Mouse (Mus musculus) heart, postnatal 10 days (tissue): ENCODE data around the gene AU040320. TPM values are rescaled to one million over a fixed set of nuclear protein-coding genes. Genes with fewer than 3 reads are reported as not detected.

Source experiments
- DNase-seq, 2 experiments: peaks; one replicate each; pipeline ENCODE4 v3.0.0; 2021
- intact Hi-C: fragments of 180-260 bp; cut with DNase I; formaldehyde crosslinking; loops from one replicate; pipeline ENCODE4 v1.15.1; 2025
- total RNA-seq, 2 experiments: library from RNA; stranded (reverse); gene quantifications; 2 replicates each; pipeline ENCODE4 v1.2.3; 2021

Gene AU040320
- total RNA-seq, 2 experiments from 2014 or later, result 26.2 to 31.6 TPM

DNA sequence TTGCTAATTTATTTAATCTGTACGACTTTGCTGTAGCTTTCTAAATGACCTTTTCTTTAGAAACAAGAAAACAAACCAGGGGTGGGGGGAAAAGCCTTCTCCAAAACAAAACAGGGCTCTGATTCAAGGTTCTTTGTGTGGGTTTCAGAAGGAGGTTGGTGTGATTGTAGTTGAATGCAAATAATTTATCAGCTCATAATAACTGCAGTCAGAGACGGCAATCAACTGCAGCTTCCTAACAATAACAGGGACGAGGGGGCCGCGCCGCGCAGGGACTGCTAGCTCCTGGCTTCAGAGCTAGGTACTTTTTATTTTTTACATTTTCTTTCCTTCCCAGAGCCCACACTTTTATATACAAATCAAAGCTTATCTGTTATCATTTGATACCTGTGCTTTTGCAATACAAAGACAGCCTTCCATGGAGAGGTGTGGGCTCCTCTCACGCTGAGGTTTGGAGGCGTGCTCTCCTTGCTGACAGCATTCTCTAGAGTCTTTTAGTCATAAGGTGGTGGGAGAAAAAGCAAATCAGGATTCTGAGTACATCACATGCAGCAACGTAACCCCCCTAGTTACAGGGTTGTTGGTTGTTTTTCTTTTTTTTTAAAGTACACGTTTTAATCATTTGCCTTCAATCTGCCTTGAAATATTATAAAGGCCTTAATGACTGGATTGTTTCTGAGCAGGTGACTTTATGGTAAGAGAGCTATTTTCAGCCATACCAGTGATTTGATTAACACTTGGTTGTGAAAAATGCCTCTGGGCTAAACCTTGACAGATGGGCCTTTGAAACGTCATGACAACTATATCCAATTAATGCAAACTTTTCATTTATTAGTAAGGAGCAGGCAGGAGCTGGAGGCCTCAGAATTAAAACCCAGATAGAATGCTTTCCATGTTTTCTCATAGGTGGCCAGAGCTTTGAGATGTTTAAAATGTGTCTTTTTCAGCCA lies 26.8 kb downstream of the AU040320 start:
- intact Hi-C loops, result no loop called here
- no peak for DNase-seq

DNA sequence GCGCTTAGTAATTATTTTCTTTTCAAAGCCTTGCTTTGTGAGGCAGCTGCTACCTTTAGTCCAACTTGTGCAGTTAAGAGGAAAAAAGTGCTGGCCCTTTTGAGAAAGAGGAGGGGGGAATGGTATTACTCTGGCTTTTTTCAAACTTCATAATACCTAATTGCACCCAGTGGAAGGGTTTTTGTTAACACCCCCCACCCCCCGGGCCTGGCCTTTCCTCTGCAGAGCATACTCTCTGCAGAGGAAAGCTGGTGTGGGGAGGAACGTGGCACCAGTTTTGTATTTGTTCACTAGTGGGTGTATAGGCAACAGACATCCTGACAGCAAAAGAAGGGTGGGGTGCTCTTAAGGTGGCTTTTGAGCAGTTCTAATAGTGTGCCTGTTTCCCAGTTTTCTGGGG lies 28.5 kb downstream of the AU040320 start:
- intact Hi-C loops, result no loop called here
- DNase-seq, result no peak

DNA sequence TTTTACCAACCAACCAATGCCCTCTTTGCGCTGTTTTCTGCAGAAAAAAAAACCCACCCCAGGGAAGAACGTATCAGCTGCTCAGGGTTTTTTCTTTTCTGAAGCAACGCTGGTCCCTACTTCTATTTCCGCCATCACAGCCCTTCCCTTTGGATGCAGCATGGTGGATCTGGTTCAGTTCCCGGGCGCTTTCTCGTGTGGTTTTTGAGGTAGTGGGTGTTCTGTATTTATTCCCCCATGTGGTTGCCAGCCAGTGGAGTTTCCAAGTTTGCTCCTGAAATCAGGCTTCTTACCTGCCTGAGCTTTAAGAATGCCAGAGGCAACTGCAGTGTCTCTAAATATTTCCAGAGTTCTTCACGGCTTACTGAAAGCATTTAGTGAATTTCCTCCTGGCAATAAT lies 29.2 kb downstream of the AU040320 start:
- intact Hi-C loops, result no loop called here
- DNase-seq, result no peak

DNA sequence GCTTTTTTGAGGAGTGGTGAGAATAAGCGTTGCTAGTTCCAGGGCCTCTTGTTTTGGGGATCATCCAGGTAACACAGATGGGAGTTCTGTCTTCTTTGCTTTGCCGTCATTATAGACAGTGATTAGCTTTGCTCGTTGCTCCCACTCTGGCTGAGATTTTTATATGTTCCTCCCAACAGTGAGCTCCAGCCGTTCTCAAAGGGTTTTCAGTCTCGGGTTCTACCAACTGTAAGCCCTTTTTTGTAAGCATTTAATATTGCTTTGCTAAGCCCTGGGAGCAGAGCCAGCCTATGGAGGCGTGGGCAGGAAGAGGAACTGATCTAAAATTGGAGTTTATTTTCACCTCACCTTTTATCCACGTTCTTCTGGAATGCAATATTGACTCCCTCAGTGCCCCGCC lies 29.7 kb downstream of the AU040320 start:
- DNase-seq, result no peak
- intact Hi-C loops, result no loop called here

DNA sequence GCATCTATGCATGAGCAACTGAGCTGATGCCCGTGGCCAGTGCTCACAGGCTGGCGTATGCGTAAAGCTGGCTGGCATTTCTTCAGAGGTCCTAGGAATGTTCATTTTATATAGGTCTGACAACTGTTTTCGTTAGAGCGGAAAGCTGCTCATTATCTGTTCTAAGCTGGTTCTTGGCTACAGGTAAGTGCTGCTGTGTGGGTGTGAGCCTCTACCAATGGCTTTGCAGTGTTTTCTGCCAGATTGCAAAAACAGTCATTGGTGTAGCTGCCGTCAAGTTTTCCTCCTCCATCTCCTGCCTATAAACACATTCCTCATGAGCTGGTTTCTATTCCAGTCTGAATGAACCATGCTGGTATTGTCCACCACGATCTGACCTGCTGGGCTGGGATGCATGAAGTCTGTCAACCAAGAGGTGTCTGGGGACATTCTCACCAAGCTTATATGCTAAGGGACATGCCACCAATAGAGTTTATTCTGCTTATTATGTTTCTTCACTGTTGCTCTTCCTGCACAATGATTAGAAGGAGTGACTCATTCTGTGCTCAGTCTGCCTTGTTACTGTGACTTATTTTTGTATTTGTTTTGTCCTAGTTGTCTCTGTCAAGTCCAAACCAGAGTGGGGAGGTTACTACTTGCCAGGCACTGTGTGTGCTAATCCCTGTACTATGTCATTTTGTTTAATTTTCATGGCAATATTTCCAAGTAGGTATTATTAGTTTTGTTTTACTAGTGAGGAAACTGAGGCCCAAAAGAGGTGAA lies 39.2 kb downstream of the AU040320 start:
- no peak for DNase-seq
- intact Hi-C loops, result no loop called here

DNA sequence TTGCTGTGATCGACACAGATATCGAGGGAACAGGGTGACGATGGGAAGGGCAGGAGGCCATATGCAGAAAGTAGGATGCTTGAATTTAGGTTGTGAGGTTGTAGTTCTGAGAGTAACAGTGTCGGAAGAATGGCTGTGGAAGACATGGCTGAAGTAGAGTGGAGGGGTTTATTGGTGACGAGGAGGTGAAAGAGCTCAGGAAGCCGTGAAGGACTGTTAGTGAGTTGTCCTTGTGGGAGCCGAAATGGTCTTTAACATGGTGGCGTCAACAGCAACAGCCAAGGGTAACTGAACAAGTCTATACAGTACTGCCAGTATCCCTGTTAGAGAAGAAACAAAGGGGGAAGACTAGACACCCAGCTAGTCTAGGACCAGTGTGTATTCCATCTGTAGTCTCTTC lies 48.8 kb downstream of the AU040320 start:
- DNase-seq, result no peak
- intact Hi-C loops, result no loop called here

DNA sequence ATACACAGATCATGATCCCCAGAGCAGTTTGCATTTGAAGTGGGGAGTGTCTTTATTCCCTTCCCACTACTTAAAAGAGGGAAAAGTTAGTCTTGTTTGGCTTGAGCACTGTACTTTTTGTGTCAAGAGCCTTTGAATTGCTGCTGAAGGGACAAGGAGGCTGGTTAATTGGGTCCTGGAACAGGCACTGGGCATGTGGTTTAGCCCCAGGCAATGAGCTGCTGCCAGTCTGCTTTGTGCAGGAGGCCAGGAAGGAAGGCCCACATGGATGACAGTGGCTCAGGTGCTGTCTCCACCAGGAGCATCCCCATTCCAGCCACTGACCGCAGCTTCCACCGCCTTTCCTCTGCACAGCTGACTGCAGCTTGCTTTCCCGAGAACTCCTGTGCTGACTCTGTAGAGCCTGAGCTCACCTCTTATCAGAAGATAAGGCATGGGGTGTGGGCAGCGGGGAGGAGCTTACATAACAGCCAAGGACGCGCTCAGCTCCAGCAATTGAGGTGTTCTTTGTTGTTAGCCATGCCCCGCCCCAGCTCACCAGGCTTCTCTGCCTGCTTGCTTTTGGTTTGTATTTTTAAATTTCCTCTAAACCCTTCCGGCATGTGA lies 50.0 kb downstream of the AU040320 start:
- intact Hi-C loops, result no loop called here
- peak; percentile 20 to 41 for DNase-seq

DNA sequence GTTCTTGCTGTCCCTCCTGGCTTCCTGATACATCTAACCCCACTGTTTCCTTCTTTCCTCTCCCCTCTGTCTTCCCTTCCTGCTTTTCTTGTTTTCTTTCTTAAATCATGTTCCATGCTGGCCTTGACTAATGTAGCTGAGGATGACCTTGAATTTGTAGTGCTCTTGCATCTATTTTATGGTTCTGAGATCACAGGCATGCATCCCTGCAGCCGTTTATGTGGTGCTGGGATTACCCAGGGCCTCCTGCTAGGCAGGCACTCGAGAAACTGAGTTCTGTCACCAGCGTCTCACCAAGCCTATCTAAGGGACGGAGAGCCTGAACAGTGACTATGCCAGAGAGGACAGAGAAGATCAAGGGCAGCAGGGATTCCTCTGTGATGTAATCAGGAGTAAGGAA lies 52.4 kb downstream of the AU040320 start:
- no peak for DNase-seq
- intact Hi-C loops, result no loop called here

DNA sequence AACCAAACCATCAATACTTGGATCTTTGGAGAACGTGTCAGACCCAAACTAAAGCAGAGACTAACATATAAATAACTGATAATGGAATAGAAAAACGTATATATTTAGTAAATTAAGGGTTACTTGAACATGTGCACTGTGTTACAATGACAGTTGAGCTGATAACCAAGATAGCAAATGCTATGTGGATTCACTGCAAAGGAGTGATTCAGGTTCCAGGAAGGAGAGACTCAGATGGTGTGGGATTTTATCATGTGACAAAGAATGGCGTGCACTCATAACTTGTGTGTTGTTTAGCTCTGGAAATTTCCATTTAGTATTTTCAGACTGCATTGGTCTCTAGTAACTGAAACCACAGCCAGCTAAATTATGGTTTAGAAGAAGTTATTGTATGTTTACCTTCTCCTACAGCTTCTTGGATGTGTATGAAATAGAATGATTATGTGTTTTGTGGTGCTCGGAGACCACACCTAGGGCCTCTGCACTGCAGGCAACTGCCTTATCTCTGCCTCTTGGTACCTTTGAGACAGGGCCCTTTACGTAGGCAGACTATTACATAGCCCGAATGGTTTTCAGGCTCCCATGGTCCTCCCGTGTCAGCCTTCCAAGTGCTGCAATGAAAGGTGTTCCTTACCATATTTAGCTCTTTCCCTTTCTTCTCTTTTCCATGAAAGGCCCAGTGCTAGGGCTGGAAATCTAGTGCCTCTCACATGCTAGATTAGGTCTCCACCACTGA lies 53.5 kb downstream of the AU040320 start:
- intact Hi-C loops, result no loop called here
- no peak for DNase-seq

DNA sequence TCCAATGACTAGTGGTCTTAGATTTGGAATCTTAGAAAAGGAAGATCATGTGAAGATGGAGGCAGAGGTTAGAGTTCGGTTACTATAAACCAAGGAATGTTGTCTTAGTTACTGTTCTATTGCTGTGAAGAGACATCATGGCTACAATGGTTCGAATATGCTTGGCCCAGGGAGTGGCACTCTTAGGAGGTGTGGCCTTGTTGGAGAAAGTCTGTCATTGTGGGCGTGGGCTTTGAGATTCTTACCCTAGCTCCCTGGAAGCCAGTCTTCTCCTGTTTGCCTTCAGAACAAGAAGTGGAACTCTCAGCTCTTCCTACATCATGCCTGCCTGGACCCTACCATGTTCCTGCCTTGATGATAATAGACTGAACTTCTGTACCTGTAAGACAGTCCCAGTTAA lies 57.2 kb downstream of the AU040320 start:
- intact Hi-C loops, result no loop called here
- DNase-seq, result no peak

DNA sequence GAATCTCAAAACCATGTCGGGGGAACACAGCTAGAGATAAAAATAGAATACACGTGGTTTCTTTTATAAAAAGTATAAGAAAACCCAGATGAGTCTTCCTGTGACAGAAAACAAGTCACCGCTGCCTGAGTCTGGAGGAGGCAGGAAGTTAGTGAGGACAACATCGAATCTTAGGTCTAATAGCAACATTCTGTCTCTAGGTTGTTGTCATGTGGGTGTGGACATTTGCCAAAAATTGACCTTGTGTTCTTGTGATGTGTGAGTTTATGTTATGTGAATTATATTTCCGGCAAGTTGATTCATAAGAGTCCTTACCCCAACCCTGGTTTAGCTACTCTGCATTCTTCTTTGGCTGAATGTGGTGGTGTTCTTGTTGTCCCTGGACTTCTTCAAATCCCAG lies 59.9 kb downstream of the AU040320 start:
- intact Hi-C loops, result no loop called here
- no peak for DNase-seq

DNA sequence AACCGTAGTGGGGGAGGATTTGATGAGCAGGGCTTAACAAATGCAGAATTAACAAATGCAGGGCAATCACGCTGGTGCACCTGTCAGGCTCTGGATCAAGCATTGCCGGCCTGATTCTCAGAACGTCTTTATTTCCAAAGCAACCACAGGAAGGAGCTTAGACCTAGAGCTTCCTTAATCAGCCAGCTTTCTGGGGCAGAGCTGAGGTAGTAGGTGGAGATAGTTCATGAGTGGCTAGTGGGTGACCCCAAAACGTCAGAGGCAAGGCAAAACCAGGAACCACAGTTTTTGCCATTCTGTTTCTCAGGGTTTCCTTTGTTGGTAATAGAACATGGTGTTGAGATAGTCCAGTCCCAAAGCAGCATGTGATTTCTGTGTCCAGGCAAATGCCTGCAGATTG lies 61.5 kb downstream of the AU040320 start:
- intact Hi-C loops, result no loop called here
- no peak for DNase-seq

DNA sequence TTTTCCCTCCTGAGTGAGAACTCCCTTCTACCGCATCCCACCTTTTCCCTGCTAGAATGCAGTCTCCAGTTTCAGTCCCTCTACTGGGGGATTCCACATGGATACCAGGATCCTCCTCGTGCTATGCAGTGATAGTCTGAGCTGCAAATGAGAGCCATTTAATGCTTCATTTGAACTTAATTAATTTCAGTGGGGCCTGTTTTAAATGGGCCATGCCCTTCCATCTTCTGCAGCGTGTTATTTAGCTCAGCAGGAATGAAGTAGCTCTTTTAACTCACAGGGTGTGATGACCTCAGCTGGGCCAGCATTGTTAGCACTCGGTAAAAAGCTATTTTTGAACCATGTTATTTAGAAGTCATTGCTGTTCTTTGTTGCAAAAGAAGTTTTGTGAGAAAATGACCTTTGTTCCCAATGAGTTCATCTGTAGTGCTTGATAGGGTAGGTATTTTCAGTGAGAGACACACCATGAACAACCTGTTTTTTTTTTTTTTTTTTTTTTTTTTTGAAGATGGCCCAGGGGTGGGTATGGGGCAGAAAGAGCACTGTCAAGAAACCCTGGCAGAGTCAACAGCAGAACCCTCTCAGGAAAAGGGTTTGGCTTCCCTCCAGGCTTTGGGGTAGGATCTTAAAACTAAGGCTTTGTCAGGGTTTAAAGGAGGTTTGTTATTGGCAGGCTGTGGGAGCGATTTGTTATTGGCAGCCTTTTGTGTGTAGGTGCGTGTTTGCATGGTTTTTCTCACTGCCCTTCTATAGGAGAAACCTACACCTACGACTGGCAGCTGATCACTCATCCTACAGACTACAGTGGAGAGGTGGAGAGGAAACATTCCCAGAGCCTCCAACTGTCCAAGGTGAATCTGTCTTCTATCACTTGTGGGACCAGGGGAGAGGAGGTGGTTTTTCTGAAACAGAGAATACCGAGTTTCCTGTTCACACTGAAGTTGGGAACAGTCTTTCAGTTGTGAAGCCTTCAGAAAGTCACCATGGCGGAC lies 69.8 kb downstream of the AU040320 start:
- intact Hi-C loops, result no loop called here
- peak in 1 of 2 experiments; percentile 25 for DNase-seq

DNA sequence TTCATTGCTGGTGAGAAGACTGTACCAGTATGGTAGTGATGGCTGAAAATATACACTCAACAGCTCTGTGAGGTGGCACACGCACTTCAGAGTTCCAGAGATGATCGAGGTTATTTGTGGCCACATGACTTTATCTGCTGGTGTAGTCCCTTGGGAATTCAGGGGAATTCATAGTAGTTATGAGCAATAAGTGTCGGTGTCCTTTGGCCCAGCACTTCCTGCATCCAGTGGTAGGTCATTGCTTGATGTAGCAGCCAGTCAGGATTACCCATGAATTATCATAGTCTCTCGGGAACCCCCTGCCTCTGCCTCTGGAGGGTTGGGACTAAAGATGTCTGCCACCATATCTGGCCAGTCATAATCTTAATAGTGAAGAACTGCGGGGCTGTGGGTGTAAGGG lies 70.6 kb downstream of the AU040320 start:
- intact Hi-C loops, result no loop called here
- no peak for DNase-seq

DNA sequence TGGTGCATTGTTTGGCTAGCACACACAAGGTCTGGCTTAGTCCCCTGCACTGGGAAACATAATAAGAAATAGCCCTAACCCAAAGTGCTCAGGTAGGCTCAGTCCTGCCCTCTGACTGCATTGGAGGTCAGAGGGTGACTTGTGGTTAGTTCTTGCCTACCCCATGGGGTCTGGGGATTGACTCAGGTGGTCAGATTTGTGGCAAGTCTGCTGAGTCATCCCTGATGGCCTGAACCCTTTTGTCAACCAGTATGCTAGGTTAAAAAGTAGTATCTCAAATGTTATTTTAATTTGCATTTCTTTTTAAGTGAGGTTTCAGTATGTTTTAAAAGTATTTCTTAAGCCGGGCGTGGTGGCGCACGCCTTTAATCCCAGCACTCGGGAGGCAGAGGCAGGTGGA lies 77.8 kb downstream of the AU040320 start:
- DNase-seq, result no peak
- intact Hi-C loops, result no loop called here

DNA sequence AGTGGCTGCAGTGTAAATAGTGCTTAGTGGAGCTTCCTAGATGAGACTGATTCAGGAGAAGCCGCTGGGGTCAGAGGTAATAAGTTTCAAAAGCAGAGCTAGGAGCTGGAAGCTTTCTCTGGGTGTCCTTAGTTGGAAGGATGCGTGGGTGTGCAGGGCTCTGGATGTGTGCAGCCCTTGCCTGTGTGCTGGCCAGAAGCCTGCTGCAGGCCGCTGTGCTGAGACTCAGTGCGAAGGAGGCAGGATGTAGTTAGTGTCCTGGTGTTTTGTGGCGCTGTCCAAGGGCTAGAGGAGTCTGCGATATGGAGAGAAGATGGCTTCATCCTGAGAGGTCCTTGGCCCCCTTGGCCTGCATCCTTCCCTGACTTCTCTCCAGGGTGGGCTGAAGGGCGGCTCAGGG lies 85.5 kb downstream of the AU040320 start:
- intact Hi-C loops, result no loop called here
- DNase-seq, result peak; percentile 22 to 23

DNA sequence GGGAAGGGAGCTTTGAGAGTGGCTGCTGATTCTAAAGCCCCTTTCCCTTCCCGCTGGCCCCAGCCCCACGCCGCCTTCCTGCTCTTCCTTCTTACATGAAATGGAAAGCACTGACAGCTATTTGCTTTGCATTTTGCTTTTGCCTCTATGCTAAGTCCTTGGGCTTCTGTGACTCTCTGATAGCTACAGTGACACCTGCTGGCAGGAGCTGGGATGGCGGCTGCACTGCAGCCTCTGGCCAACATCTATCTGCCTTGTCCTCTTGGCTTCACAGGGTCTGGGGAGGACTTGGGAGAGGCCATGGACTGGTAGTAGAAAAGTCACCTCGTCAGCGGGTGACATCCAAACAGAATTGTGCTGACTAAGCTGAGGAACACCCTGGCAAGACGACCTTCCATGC lies 86.5 kb downstream of the AU040320 start:
- intact Hi-C loops, result loop anchor here (1.0 to 2.0 kb wide), 5 partner anchors 87 to 286 kb away; partner anchors contain the start of genes AU040320 and Ncdn

DNA sequence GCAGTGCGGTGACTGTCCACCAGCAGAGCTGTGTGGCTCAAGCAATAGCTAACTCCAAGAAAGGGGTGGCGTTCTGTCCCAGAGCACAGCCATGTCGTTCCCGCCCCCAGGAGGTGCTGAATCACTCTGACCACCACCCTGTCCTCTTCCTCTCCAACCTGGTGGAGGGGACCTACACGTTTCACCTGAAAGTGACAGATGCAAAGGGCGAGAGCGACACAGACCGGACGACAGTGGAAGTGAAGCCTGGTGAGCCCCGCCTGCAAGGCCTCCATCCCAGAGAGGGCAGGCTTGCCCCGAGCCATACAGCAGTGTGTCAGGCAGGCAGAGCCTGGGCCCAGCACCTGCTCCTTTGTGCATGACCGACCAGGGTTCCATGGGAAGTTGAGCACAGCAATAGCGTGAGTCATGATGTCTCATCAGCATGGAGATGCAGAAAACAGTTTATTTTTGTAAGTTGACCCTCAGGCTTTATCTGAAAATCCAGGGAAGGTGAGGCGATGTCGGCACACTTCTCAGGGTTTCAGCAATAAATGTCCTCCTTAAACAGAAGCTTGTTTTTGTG lies 87.7 kb downstream of the AU040320 start:
- intact Hi-C loops, result loop anchor here (1.0 to 2.0 kb wide), 5 partner anchors 88 to 287 kb away; partner anchors contain the start of genes AU040320 and Ncdn

More for the DNA sequence above, 86.5 kb downstream of the AU040320 start:
- DNase-seq, result peak; percentile 87 to 93

DNA sequence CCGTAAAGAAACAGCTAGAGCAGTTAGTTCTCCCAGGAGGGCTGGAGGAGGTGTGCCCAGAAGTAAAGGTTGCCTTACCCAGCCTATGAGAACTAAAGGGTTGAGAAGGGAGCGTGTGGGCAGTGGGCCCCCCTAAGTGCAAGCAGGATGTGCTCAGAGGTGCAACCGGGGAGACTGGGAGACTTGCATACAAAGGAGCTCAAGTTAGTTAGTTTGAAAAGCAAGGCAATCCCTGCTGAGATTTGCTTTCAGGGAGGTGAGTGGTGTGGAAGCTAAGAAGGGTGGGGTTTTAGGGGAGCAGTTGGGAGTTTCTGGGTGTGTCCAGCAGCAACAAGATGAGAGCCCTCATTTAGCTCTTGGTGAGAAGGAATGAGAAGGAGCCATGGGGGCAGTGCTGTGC lies 89.6 kb downstream of the AU040320 start:
- no peak for DNase-seq
- intact Hi-C loops, result no loop called here

More for the DNA sequence above, 87.7 kb downstream of the AU040320 start:
- DNase-seq, result no peak
